In the genomic region with DNA sequence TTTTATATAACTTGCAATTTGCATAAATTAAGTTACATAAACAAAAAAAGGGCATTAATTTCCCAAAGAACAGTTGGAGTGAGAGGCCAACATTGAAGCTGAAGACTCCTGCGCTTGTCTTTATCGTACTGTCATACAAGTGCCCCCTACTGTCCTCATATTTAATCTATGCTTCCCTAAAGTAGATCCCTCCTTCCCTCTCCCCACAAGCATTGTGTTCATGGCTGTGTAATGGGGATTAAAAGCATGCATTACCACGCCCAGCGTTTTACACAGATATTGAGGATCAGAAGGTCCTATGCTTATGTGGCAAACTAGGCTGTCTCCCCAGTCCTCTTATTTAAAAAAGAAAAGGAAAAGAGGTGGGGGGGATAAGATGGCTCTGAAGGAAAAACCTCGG, we compare ENCODE assay signal across 21 mouse cellular contexts. TPM values are rescaled to one million over a fixed set of nuclear protein-coding genes. Genes with fewer than 3 reads are reported as not detected.
DNase-seq lines count a peak whose midpoint lies in the region; ATAC-seq and TF ChIP-seq lines count a peak whose summit lies in the region.
"Had no signal": no experiment of that assay in that cellular context is flagged by ENCODE, and none has a peak within 500 bp of the region (broad histone marks: within the 10 kb centered on the region; RNA-seq: fewer than 3 reads in every experiment).

No protein-coding gene starts in this region.

- H3K27me3 ChIP-seq in forebrain, postnatal 0 days (ENCODE audit: insufficient read depth, low read length) = no peaks in the 10 kb centered on the region
- H3K27me3 ChIP-seq in forebrain, embryonic 10.5 days (ENCODE audit: poor library complexity, severe bottlenecking) = no peaks in the 10 kb centered on the region
- no peaks in the 10 kb centered on the region for H3K27me3 ChIP-seq in midbrain, embryonic 14.5 days (ENCODE audit: control insufficient read depth, insufficient read depth, low read length)
- H3K27me3 ChIP-seq in midbrain, embryonic 16.5 days (ENCODE audit: control insufficient read depth, insufficient read depth, low read depth, low read length) = no peaks in the 10 kb centered on the region
- H3K27me3 ChIP-seq: kidney, embryonic 15.5 days had no signal

- WGBS in forebrain, postnatal 0 days = 58% methylated on average over 5 of the region's 5 CpGs
- WGBS in forebrain, embryonic 10.5 days = 80% methylated on average over 5 of the region's 5 CpGs
- 37% methylated on average over 5 of the region's 5 CpGs for WGBS in midbrain, embryonic 14.5 days
- WGBS in midbrain, embryonic 16.5 days = 40% methylated on average over 5 of the region's 5 CpGs

- TF ChIP-seq CTCF in forebrain, postnatal 0 days (IDR thresholded peaks at IDR 0.05; ENCODE audit: low read depth) = peak; percentile 19; the same call in 1 of the 2 replicates
- peak; percentile 63 for TF ChIP-seq CTCF in layer of hippocampus, adult 2 months (conservative IDR thresholded peaks at IDR 0.05)

- H3K9me3 ChIP-seq in forebrain, postnatal 0 days (ENCODE audit: low read length) = no peaks in the 10 kb centered on the region
- no peaks in the 10 kb centered on the region for H3K9me3 ChIP-seq in forebrain, embryonic 10.5 days
- no peaks in the 10 kb centered on the region for H3K9me3 ChIP-seq in midbrain, embryonic 14.5 days (ENCODE audit: control insufficient read depth, low read length)
- H3K9me3 ChIP-seq in midbrain, embryonic 16.5 days (replicated peaks; ENCODE audit: control insufficient read depth, low read length, poor library complexity, severe bottlenecking) = no peaks in the 10 kb centered on the region
- H3K9me3 ChIP-seq: kidney, embryonic 15.5 days; midbrain, embryonic 10.5 days had no signal

- H3K27ac ChIP-seq in forebrain, postnatal 0 days (ENCODE audit: low read depth, low read length) = no peak overlapping the region
- H3K27ac ChIP-seq in forebrain, embryonic 10.5 days = no peak overlapping the region
- H3K27ac ChIP-seq in layer of hippocampus, adult 2 months = no peak overlapping the region
- no peak overlapping the region for H3K27ac ChIP-seq in midbrain, embryonic 14.5 days (replicated peaks; ENCODE audit: low read depth, low read length)
- no peak overlapping the region for H3K27ac ChIP-seq in midbrain, embryonic 16.5 days (ENCODE audit: low read length)
- H3K27ac ChIP-seq: gastrocnemius, adult 2 months; hindbrain, postnatal 0 days; kidney, embryonic 15.5 days; midbrain, embryonic 10.5 days had no signal

- no peak overlapping the region for H3K4me3 ChIP-seq in forebrain, postnatal 0 days (ENCODE audit: low read depth, low read length)
- H3K4me3 ChIP-seq in forebrain, embryonic 10.5 days = no peak overlapping the region
- no peak overlapping the region for H3K4me3 ChIP-seq in layer of hippocampus, adult 2 months
- no peak overlapping the region for H3K4me3 ChIP-seq in midbrain, embryonic 14.5 days (replicated peaks; ENCODE audit: low read depth, low read length)
- no peak overlapping the region for H3K4me3 ChIP-seq in midbrain, embryonic 16.5 days (ENCODE audit: low read depth, low read length)
- H3K4me3 ChIP-seq: gastrocnemius, adult 2 months; kidney, embryonic 15.5 days; midbrain, embryonic 10.5 days had no signal

- ATAC-seq in forebrain, postnatal 0 days = no peak
- no peak for ATAC-seq in midbrain, embryonic 14.5 days (ENCODE audit: low FRiP score, low TSS enrichment)
- ATAC-seq in midbrain, embryonic 16.5 days = no peak
- ATAC-seq: CD4-positive, CD25-positive, alpha-beta regulatory T cell, adult 4 months; hindbrain, postnatal 0 days had no signal

- peaks cover 3% of the 10 kb centered on the region; the same call in 1 of the 2 replicates for H3K4me1 ChIP-seq in forebrain, postnatal 0 days (ENCODE audit: insufficient read depth)
- peaks cover 24% of the 10 kb centered on the region for H3K4me1 ChIP-seq in forebrain, embryonic 10.5 days
- H3K4me1 ChIP-seq in midbrain, embryonic 14.5 days (ENCODE audit: control insufficient read depth, insufficient read depth, low read length) = peaks cover 12% of the 10 kb centered on the region
- H3K4me1 ChIP-seq in midbrain, embryonic 16.5 days (ENCODE audit: control insufficient read depth, insufficient read depth, low read length) = peaks cover 8% of the 10 kb centered on the region

- H3K9ac ChIP-seq in forebrain, postnatal 0 days = no peak overlapping the region
- no peak overlapping the region for H3K9ac ChIP-seq in midbrain, embryonic 14.5 days (replicated peaks; ENCODE audit: low read length)
- H3K9ac ChIP-seq in midbrain, embryonic 16.5 days (ENCODE audit: low read depth, low read length) = no peak overlapping the region
- H3K9ac ChIP-seq: kidney, embryonic 15.5 days had no signal

- no peak for DNase-seq in forebrain, postnatal 0 days
- no peak for DNase-seq in forebrain, embryonic 10.5 days (ENCODE audit: extremely low spot score, low spot score)
- no peak for DNase-seq in layer of hippocampus, adult 2 months (ENCODE audit: low spot score in 2 of 2)
- no peak for DNase-seq in layer of hippocampus, postnatal 10 days (ENCODE audit: low spot score in 2 of 2)
- DNase-seq in midbrain, embryonic 14.5 days = peak; percentile 33
- DNase-seq in adrenal gland, postnatal 10 days = no peak
- no peak for DNase-seq in B cell, adult 2 months
- DNase-seq: adrenal gland, postnatal 14 days; cerebellum, adult 8-10 months; gastrocnemius, adult 2 months; heart, postnatal 14 days; kidney, adult 11 months; lung, adult 18-20 months; right cerebral cortex, postnatal 14 days had no signal

- H3K4me2 ChIP-seq in forebrain, postnatal 0 days (ENCODE audit: low read depth) = no peak overlapping the region
- no peak overlapping the region for H3K4me2 ChIP-seq in midbrain, embryonic 14.5 days (ENCODE audit: low read length)
- H3K4me2 ChIP-seq in midbrain, embryonic 16.5 days (ENCODE audit: low read length) = no peak overlapping the region
- H3K4me2 ChIP-seq: heart, embryonic 11.5 days; kidney, embryonic 15.5 days; liver, embryonic 11.5 days had no signal

- 0 out of 2 replicates have a peak, but pooled peaks cover 6% of the 10 kb centered on the region for H3K36me3 ChIP-seq in forebrain, postnatal 0 days (ENCODE audit: insufficient read depth)
- H3K36me3 ChIP-seq in forebrain, embryonic 10.5 days (replicated peaks) = peaks cover 11% of the 10 kb centered on the region
- H3K36me3 ChIP-seq in midbrain, embryonic 14.5 days (ENCODE audit: control insufficient read depth, insufficient read depth, low read length) = no peaks in the 10 kb centered on the region
- H3K36me3 ChIP-seq in midbrain, embryonic 16.5 days (ENCODE audit: control insufficient read depth, insufficient read depth, low read length) = no peaks in the 10 kb centered on the region
- H3K36me3 ChIP-seq: kidney, embryonic 15.5 days had no signal

RNA-seq across cellular contexts. Expression of a gene that starts 56.5 kb away (rescaled TPM):
- 278 and 345 TPM in 2 replicates for total RNA-seq in forebrain, postnatal 0 days (2014; rRNA removed)
- 42.9 and 58.2 TPM in 2 replicates for polyA plus RNA-seq in forebrain, postnatal 0 days (2015; fragmentation: Nextera tagmentation; extraction: Ambion mirVana)
- 43.8 and 50.2 TPM in 2 replicates for polyA plus RNA-seq in forebrain, embryonic 10.5 days (2016; fragmentation: Nextera tagmentation; extraction: Ambion mirVana)
- total RNA-seq in layer of hippocampus, adult 2 months (2021) = 100 to 1,000 TPM; 231 to 247 TPM
- total RNA-seq in layer of hippocampus, postnatal 10 days (2021) = 100 to 1,000 TPM; 242 to 248 TPM
- 140 and 143 TPM in 2 replicates for polyA plus RNA-seq in midbrain, embryonic 14.5 days (2014; fragmentation: Nextera tagmentation; extraction: Ambion mirVana)
- polyA plus RNA-seq in midbrain, embryonic 16.5 days (2015; fragmentation: Nextera tagmentation; extraction: Ambion mirVana) = 75.7 and 78.7 TPM in 2 replicates
- 100 to 1,000 TPM; 170 to 248 TPM for total RNA-seq in adrenal gland, postnatal 10 days (2021)
